Mouse (Mus musculus) c-Kit-positive CD71-positive TER-119-negative erythroid progenitor cells, embryonic 14.5 days (primary cell): ENCODE data around the gene Qpct.

Experiments used
- DNase-seq: peaks from one replicate; pipeline ENCODE4 v3.0.0-alpha.2; 2013; ENCODE audit warnings: low read depth

Qpct gene

GRCm38 (mm10) chr17:79051606-79052005, at the start of gene Qpct:
Qpct (plus strand) TSS chr17:79051906.
- DNase-seq: no peak

DNA sequence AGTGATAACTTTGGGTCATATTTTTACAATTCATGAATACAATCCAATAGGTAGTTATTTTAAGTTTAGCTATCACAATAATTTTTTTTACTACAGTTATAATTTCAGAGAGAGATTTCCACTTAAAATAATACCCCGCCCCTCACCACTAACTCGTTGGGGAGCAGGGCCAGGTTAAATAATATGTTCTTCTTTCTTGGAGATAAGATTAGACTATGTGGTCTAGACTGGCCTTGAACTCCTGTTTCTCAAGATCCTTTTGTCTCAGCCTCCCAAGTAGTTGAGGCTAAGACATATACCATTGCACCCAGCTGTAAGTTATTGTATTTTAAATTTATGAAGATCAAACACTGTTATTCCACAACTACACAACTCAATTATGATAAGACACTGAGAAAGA, 38.1 kb upstream of the Qpct start:
- no peak for DNase-seq

DNA sequence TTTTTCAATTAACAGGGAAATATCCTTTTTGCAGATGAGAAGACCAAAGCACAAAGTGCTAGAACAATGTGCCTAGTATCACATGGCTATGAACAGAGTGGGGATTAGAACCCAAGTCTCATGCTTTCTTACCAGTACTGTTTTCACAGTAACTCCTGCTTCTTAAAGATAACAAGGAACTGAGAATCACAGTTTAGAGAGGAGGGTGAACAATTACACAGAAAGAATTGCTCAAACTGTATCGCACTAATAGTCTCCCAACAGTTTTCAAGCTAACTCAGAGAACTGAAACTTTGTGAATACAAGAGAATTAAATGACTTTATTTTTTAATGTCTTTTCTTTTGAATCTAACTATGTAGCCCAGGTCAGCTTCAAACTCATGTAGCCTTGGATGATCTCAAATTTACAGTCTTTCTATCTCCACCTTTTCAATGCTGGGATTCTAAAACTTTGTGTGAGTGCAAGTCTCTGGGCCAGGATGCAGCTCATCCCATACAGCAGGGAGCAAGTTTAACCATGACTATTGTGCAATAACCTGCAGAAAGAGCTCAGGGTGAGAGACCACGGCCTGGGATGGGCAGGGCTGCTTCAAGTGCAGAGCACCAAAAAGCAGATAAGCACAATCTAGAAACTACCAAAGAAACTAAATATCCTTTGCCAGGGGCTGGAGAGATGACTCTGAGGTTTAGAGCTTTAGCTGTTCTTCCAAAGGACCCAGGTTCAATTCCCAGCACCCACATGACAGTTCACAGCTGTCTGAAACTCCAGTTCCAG, 36.6 kb upstream of the Qpct start:
- no peak for DNase-seq

GRCm38 (mm10) chr17:79015831-79016230, 35.9 kb upstream of the Qpct start:
- DNase-seq: no peak

DNA sequence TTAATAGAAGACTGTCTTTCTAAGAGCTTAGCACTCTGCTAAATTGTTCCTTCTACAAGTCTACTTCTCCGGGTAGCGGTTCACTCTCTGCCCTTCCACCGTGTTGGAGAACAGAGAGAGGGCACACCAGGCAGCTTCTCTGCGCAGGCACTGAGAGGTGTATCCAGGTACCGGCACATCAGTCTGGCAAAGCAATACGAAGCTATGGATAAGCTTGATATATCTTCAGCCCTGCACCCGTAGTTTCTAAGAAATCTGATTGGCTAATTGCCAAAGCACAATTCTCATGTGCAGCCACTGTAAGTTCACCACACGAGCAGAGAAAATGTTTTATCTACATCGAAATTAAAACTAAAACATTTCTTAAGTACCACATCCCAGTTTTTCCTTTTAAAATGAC, 33.3 kb upstream of the Qpct start:
- no peak for DNase-seq

- no peak for DNase-seq
These were observed 31.9 kb upstream of the Qpct start for GRCm38 (mm10) chr17:79019726-79020207.

DNA sequence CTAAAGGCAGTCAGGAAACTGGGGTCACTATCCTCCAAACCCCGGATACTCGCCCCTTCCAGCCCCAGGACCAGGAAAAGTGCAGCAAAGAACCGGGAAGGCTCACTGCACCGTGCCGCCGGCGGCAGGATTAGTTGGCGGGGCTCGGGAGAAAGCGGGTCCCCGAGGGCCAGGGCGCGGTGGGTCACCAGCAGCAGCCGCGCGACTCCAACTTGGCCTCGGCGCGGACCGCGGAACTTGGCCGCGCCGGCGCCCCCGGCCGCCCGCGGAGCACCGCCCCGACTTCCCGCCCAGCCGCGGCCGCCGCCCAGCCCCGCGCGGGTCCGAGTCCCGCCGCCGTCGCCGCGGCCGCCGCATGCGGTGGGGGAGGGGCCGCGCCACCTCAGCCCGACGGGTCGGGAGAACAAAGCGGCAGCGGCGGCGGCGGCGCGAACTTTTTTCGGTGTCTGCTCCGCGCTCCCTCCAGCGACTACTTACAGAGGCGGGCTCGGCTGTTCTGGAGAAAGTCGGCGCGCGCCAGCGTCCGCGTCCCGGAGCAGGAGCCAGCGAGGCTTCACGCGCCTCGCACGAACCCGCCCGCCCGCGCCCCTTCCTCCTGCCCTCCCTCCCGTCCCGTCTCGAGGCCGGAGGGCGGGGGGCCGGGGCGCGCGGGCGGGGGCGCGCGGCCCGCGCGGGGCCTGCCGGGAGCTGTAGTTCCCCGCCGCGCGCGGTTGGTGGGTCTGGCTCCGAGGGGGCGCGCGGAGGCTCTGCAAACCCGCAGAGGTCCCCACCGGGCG, 31.3 kb upstream of the Qpct start, which contains the start of gene Prkd3:
Gene Prkd3, minus strand, starts transcription at position 609 of the 776 bp plus-strand sequence.
- no peak for DNase-seq

- DNase-seq: no peak
These were observed 30.7 kb upstream of the Qpct start for GRCm38 (mm10) chr17:79020984-79021335.

GRCm38 (mm10) chr17:79022746-79023145, 29.0 kb upstream of the Qpct start:
- DNase-seq: no peak

- no peak for DNase-seq
These were observed 27.2 kb upstream of the Qpct start for GRCm38 (mm10) chr17:79024544-79024943.

GRCm38 (mm10) chr17:79029226-79029625, 22.5 kb upstream of the Qpct start:
- no peak for DNase-seq

- DNase-seq: no peak
These were observed 20.1 kb upstream of the Qpct start for GRCm38 (mm10) chr17:79031569-79031968.

DNA sequence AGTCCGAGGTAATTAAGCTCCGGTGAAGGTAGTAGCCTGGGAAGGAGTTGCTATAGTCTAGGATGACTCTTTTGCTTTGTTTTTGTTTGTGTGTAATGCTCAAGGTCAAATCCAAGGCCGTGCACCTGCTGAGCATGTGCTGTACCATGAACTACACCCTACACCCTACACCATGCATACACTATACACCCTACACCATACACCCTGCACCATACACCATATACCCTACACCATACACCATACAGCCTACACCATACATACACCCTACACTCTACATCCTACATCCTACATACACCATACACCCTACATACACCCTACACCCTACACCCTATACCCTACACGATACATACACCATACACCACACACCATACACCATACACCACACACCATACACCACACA, 18.9 kb upstream of the Qpct start:
- no peak for DNase-seq

DNA sequence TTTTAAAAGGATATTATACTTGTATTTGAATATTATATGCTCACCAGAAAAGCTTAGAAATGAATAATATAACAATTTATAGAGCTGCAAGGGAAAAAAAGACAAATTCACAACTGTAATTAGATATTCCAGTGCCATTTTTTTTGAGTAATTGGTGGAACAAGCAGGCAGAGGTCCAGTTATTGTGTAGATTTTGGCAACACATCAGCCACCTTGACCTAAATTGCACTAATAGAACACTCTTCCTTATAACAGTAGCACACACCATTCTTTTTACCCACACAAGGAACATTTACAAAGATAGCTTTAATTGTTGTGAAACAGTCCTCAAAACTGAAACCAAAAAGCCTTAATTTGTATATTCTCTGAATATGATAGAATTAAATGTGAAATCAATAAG, 12.0 kb upstream of the Qpct start:
- no peak for DNase-seq

- no peak for DNase-seq
These were observed 8.0 kb upstream of the Qpct start for GRCm38 (mm10) chr17:79043705-79044104.

GRCm38 (mm10) chr17:79052088-79052812, 544 bp downstream of the Qpct start:
- DNase-seq: no peak

DNA sequence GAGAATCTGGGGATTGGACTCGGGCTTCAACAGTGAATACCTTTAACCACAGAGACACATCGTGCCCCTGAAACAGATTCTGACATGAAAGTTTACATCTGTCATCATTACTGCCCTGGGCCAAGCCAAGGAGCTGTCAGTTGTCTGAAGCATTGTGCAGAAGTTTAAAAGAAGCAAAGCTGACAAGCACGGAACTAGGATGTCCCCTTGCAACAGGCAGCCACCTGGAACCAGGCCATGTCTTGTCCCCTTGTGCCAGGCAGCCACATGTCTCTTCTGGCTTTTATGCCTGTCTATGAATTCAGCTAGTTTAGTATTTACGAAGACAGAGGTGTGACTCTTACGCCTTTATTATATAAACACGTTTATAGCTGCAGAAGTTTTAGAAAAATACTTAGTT, 6.6 kb downstream of the Qpct start:
- DNase-seq: no peak

- DNase-seq: no peak
These were observed 8.5 kb downstream of the Qpct start for GRCm38 (mm10) chr17:79060221-79060620.

GRCm38 (mm10) chr17:79064250-79064649, 12.5 kb downstream of the Qpct start:
- DNase-seq: no peak

DNA sequence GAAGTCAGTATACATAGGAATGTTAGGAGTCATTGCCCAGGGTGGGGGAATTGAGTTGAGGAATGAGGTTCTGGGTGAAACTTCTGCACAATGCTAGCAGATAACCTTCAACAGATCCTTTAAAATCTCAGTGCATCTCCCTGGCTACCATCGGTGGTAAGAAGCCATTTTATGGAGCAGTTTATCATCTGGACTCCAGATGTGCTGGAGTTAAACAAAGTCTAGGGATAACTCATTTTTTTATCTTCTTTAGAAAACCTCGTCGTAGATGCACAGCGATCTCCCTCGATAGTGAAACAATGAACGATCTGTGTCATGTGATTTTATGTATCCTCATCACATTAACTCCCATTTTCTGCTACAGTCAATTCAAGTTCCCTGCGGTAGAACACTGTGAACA, 16.9 kb downstream of the Qpct start:
- no peak for DNase-seq

DNA sequence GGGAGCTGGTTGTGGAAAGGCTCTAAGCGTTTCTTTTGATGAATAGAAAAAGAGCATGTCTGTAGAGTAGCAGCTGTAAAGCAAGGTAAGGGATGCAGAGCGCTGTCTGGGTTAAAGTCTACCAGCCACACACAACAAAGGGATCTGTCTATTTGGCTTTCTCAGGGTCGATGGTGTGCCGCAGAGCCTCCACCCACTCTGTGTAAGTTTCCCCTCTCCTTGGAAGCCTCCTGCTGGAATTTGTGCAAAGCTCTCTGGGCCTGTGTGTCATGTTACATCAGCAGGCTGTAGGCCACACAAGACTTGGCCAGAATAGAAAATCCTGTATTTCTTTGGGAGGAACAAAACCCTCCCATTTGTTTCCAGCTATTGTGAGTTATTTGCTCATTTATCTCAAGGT, 17.3 kb downstream of the Qpct start:
- no peak for DNase-seq

GRCm38 (mm10) chr17:79069766-79070480, 18.2 kb downstream of the Qpct start:
- no peak for DNase-seq
